Mouse (Mus musculus) B cell, adult 62 days (primary cell): Measurements from ENCODE around the gene Guca2a. TPM values are rescaled to one million over a fixed set of nuclear protein-coding genes. Genes with fewer than 3 reads are reported as not detected.

Experiments
- total RNA-seq: library from RNA; stranded (reverse); gene quantifications from 4 replicates; pipeline ENCODE4 v1.2.4, GENCODE M21; 2023

Gene Guca2a
- 1.5 to 2.8 TPM (median 1.5 TPM) in 4 replicates for total RNA-seq

DNA sequence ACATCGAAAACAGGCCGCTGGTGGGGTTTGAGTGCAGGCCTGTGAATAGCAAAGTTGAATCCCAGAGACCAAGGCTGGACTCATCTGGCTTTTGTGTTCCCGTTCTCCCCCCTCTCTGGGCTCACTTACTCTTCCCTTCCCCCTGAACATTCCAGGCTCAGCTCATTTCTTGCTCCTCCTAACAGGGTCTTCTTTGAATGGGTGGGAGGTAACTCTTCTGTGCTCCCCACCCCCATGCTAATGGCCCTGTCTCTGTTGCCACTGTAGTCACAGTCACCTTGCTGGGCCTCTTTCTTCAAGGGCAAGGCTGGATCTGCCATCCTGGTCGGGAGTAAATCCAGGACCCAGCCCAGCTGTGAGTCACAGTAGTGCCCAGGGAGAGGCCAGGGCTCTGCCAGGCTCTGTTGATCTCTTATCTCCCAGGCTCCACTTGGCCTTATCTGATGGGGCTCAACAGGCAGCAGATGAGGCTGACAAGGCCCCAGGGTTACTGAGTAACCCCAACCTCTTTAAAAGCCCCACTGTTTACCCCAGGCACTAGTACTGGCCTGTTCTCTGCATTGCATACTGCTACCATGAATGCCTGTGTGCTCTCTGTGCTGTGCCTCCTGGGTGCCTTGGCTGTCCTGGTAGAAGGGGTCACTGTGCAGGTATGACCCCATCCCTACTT, at the start of gene Guca2a:
Guca2a (plus strand) TSS at position 529 of the 670 bp plus-strand sequence.

DNA sequence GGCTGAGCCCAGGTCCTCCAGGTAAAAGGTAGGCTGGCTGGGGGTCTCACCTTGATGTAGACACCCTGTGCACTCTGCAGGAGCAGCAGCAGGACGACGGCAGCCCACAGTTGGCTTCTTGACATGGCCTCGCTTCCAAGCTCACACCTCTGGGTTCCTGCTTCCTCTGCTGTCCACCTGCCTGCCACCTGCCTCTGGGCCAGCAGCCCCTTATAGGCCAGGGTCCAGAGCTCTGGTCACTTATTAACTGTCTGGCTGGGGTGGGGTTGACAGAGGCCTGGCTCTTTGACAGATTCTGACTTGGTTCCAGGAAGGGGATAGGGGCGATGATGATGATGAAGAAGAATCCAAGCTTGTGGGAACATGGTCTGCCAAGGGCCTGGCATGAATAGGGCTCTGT, 21.2 kb downstream of the Guca2a start, which contains the start of gene Guca2b:
Guca2b (minus strand) TSS at position 224 of the 400 bp plus-strand sequence.

Other genes with a start within 250 kb of the Guca2a start
- 0.69 to 1.1 TPM in 2 of 4 replicates, not detected in the others for gene Ccdc30, start 222.2 kb upstream of the Guca2a start, total RNA-seq
- gene Ppcs, start 215.3 kb upstream of the Guca2a start, total RNA-seq = 8.4 to 11.3 TPM (median 10.5 TPM) in 4 replicates
- 0.77 to 0.88 TPM in 2 of 4 replicates, not detected in the others for gene Zmynd12, start 214.9 kb upstream of the Guca2a start, total RNA-seq
- not detected in 4 replicates for gene Rimkla, start 145.1 kb upstream of the Guca2a start, total RNA-seq
- gene Foxj3, start 100.7 kb upstream of the Guca2a start, total RNA-seq = 66.5 to 90.8 TPM (median 76.4 TPM) in 4 replicates
- 4.7 to 9.5 TPM (median 7.4 TPM) in 4 replicates for gene Frg2f1, start 98.2 kb upstream of the Guca2a start, total RNA-seq
- gene Guca2b, start 21.2 kb downstream of the Guca2a start, total RNA-seq = 1.7 to 5.0 TPM (median 1.8 TPM) in 4 replicates
- 11.1 to 16.9 TPM (median 15.4 TPM) in 4 replicates for gene Hivep3, start 96.1 kb downstream of the Guca2a start, total RNA-seq